Mouse (Mus musculus) midbrain, embryonic 15.5 days (tissue): ENCODE measurements at regions not wholly inside any gene's neighbourhood (a gene's known extent, or its start where the extent isn't known, plus 50 kb on each side); places are given as distances from the start of the nearest gene placed in this dataset.

Source experiments
- ATAC-seq: fragments of 200-750 bp; cut with Nextera tagmentation; replicated peaks from 2 replicates; pipeline ENCODE4 v1.8.0; 2017; ENCODE audit warnings: moderate TSS enrichment
- H3K27ac ChIP-seq: fragments of 300-500 bp; sonication (generic); 2 replicates; pipeline ENCODE4 v1.5.1; 2015; ENCODE audit warnings: mild to moderate bottlenecking, inconsistent platforms
- H3K27me3 ChIP-seq: fragments of 300-500 bp; sonication (generic); replicated peaks from 2 replicates; pipeline ENCODE4 v1.6.1; 2015; ENCODE audit warnings: inconsistent platforms
- H3K36me3 ChIP-seq: fragments of 300-500 bp; sonication (generic); replicated peaks from 2 replicates; pipeline ENCODE4 v1.6.1; 2015; ENCODE audit warnings: inconsistent platforms
- H3K4me1 ChIP-seq: fragments of 300-500 bp; sonication (generic); 2 replicates; pipeline ENCODE4 v1.6.1; 2015; ENCODE audit warnings: inconsistent platforms
- H3K4me2 ChIP-seq: fragments of 300-500 bp; sonication (generic); 2 replicates; pipeline ENCODE4 v1.6.1; 2015; ENCODE audit warnings: inconsistent platforms, mild to moderate bottlenecking, moderate library complexity
- H3K4me3 ChIP-seq: fragments of 300-500 bp; sonication (generic); 2 replicates; pipeline ENCODE4 v1.5.1; 2015; ENCODE audit warnings: mild to moderate bottlenecking, inconsistent platforms
- H3K9ac ChIP-seq: fragments of 300-500 bp; sonication (generic); 2 replicates; pipeline ENCODE4 v1.6.1; 2015; ENCODE audit warnings: mild to moderate bottlenecking, inconsistent platforms
- H3K9me3 ChIP-seq: fragments of 300-500 bp; sonication (generic); 2 replicates; pipeline ENCODE4 v1.6.1; 2016; ENCODE audit warnings: inconsistent platforms
- WGBS: fragments of 180-500 bp; shearing (Covaris S2); methylation state at CpG from one replicate; pipeline ENCODE4 v1.1.7; 2015; ENCODE audit warnings: mixed read lengths; 5-methylcytosine and 5-hydroxymethylcytosine counted together

GRCm38 (mm10) chr2:92712266-92713144, 113.0 kb downstream of the Chst1 start:
- H3K27ac ChIP-seq: peak overlapping the region; percentile 88
- H3K4me3 ChIP-seq: no peak overlapping the region
- H3K27me3 ChIP-seq: no peaks in the 10 kb centered on the region
- no peaks in the 10 kb centered on the region for H3K9me3 ChIP-seq
- no peaks in the 10 kb centered on the region for H3K36me3 ChIP-seq
- no peak overlapping the region for H3K4me2 ChIP-seq
- H3K9ac ChIP-seq: peak overlapping the region; percentile 28; the same call in 1 of the 2 replicates
- ATAC-seq: peak; percentile 85
- peaks cover 34% of the 10 kb centered on the region for H3K4me1 ChIP-seq
- 31% methylated on average over 11 of the region's 11 CpGs for WGBS

GRCm38 (mm10) chr2:92717706-92718105, 118.2 kb downstream of the Chst1 start:
- Histone ChIP-seq H3K36me3 (no peaks in the 10 kb centered on the region), H3K27ac (no peak overlapping the region), H3K27me3 (no peaks in the 10 kb centered on the region), H3K9me3 (no peaks in the 10 kb centered on the region), H3K9ac (no peak overlapping the region), H3K4me2 (no peak overlapping the region), H3K4me1 (peaks cover 10% of the 10 kb centered on the region), H3K4me3 (no peak overlapping the region)
- 67% methylated on average over 2 of the region's 3 CpGs for WGBS
- no peak for ATAC-seq

GRCm38 (mm10) chr2:92721951-92722350, 122.4 kb downstream of the Chst1 start:
- no peaks in the 10 kb centered on the region for H3K27me3 ChIP-seq
- no peaks in the 10 kb centered on the region for H3K9me3 ChIP-seq
- no peaks in the 10 kb centered on the region for H3K36me3 ChIP-seq
- no peak for ATAC-seq
- no peak overlapping the region for H3K4me2 ChIP-seq
- no peak overlapping the region for H3K9ac ChIP-seq
- H3K27ac ChIP-seq: no peak overlapping the region
- H3K4me1 ChIP-seq: peaks cover 27% of the 10 kb centered on the region
- WGBS: 95% methylated on average over 3 of the region's 3 CpGs
- H3K4me3 ChIP-seq: no peak overlapping the region

GRCm38 (mm10) chr2:92723618-92724263, 124.2 kb downstream of the Chst1 start:
- Histone ChIP-seq H3K9ac (no peak overlapping the region), H3K9me3 (no peaks in the 10 kb centered on the region)
- 22% methylated on average over 9 of the region's 9 CpGs for WGBS

GRCm38 (mm10) chr2:92726640-92727039, 127.1 kb downstream of the Chst1 start:
- peak; percentile 34; the same call in 1 of the 2 replicates for ATAC-seq
- H3K9me3 ChIP-seq: no peaks in the 10 kb centered on the region
- no peak overlapping the region for H3K4me2 ChIP-seq
- no peaks in the 10 kb centered on the region for H3K36me3 ChIP-seq
- H3K4me3 ChIP-seq: no peak overlapping the region
- peak overlapping the region; percentile 63 for H3K27ac ChIP-seq
- H3K27me3 ChIP-seq: no peaks in the 10 kb centered on the region
- 29% methylated on average over 7 of the region's 7 CpGs for WGBS
- H3K4me1 ChIP-seq: peaks cover 29% of the 10 kb centered on the region
- no peak overlapping the region for H3K9ac ChIP-seq

More at GRCm38 (mm10) chr2:92723618-92724263, 124.2 kb downstream of the Chst1 start:
- H3K36me3 ChIP-seq: no peaks in the 10 kb centered on the region
- peaks cover 29% of the 10 kb centered on the region for H3K4me1 ChIP-seq
- no peaks in the 10 kb centered on the region for H3K27me3 ChIP-seq
- no peak overlapping the region for H3K4me3 ChIP-seq
- ATAC-seq: peak; percentile 80
- H3K27ac ChIP-seq: peak overlapping the region; percentile 78
- peak overlapping the region; percentile 26 for H3K4me2 ChIP-seq

GRCm38 (mm10) chr2:92727241-92727640, 127.7 kb downstream of the Chst1 start:
- H3K27ac ChIP-seq: peak overlapping the region; percentile 63
- no peak for ATAC-seq
- no peaks in the 10 kb centered on the region for H3K36me3 ChIP-seq
- WGBS: 83% methylated on average over 2 of the region's 2 CpGs
- no peaks in the 10 kb centered on the region for H3K27me3 ChIP-seq
- H3K9me3 ChIP-seq: no peaks in the 10 kb centered on the region
- no peak overlapping the region for H3K9ac ChIP-seq
- no peak overlapping the region for H3K4me2 ChIP-seq
- no peak overlapping the region for H3K4me3 ChIP-seq
- peaks cover 29% of the 10 kb centered on the region for H3K4me1 ChIP-seq

- H3K36me3 ChIP-seq: no peaks in the 10 kb centered on the region
- no peaks in the 10 kb centered on the region for H3K27me3 ChIP-seq
- H3K4me2 ChIP-seq: no peak overlapping the region
- WGBS: 89% methylated on average over 3 of the region's 3 CpGs
- no peak overlapping the region for H3K27ac ChIP-seq
- ATAC-seq: no peak
- no peak overlapping the region for H3K4me3 ChIP-seq
- peaks cover 26% of the 10 kb centered on the region for H3K4me1 ChIP-seq
- H3K9ac ChIP-seq: no peak overlapping the region
- no peaks in the 10 kb centered on the region for H3K9me3 ChIP-seq
Observed at GRCm38 (mm10) chr2:92728388-92728787, 128.9 kb downstream of the Chst1 start.

GRCm38 (mm10) chr2:92730371-92730770, 130.9 kb downstream of the Chst1 start:
- no peaks in the 10 kb centered on the region for H3K27me3 ChIP-seq
- no peak overlapping the region for H3K27ac ChIP-seq
- H3K9ac ChIP-seq: no peak overlapping the region
- no peaks in the 10 kb centered on the region for H3K9me3 ChIP-seq
- peaks cover 13% of the 10 kb centered on the region for H3K4me1 ChIP-seq
- no peaks in the 10 kb centered on the region for H3K36me3 ChIP-seq
- no peak for ATAC-seq
- WGBS: 93% methylated on average over 6 of the region's 6 CpGs
- H3K4me3 ChIP-seq: no peak overlapping the region
- no peak overlapping the region for H3K4me2 ChIP-seq

GRCm38 (mm10) chr2:92733403-92733802, 133.9 kb downstream of the Chst1 start:
- no peak for ATAC-seq
- WGBS: 86% methylated on average over 1 of the region's 1 CpGs
- no peaks in the 10 kb centered on the region for H3K36me3 ChIP-seq
- no peaks in the 10 kb centered on the region for H3K9me3 ChIP-seq
- no peak overlapping the region for H3K9ac ChIP-seq
- no peak overlapping the region for H3K27ac ChIP-seq
- peaks cover 5% of the 10 kb centered on the region; the same call in 1 of the 2 replicates for H3K4me1 ChIP-seq
- no peaks in the 10 kb centered on the region for H3K27me3 ChIP-seq
- H3K4me2 ChIP-seq: no peak overlapping the region
- no peak overlapping the region for H3K4me3 ChIP-seq

GRCm38 (mm10) chr2:92735784-92736183, 136.3 kb downstream of the Chst1 start:
- no peak overlapping the region for H3K9ac ChIP-seq
- no peaks in the 10 kb centered on the region for H3K27me3 ChIP-seq
- H3K4me2 ChIP-seq: no peak overlapping the region
- H3K36me3 ChIP-seq: no peaks in the 10 kb centered on the region
- 75% methylated on average over 5 of the region's 5 CpGs for WGBS
- ATAC-seq: no peak
- H3K27ac ChIP-seq: no peak overlapping the region
- peaks cover 5% of the 10 kb centered on the region; the same call in 1 of the 2 replicates for H3K4me1 ChIP-seq
- no peak overlapping the region for H3K4me3 ChIP-seq
- H3K9me3 ChIP-seq: no peaks in the 10 kb centered on the region

- peaks cover 5% of the 10 kb centered on the region; the same call in 1 of the 2 replicates for H3K4me1 ChIP-seq
- no peaks in the 10 kb centered on the region for H3K9me3 ChIP-seq
- H3K27ac ChIP-seq: no peak overlapping the region
- no peaks in the 10 kb centered on the region for H3K27me3 ChIP-seq
- no peak for ATAC-seq
- no peak overlapping the region for H3K9ac ChIP-seq
- 85% methylated on average over 1 of the region's 1 CpGs for WGBS
- no peak overlapping the region for H3K4me2 ChIP-seq
- H3K4me3 ChIP-seq: no peak overlapping the region
- no peaks in the 10 kb centered on the region for H3K36me3 ChIP-seq
Observed at GRCm38 (mm10) chr2:92737301-92737700, 137.8 kb downstream of the Chst1 start.

- Histone ChIP-seq H3K36me3 (no peaks in the 10 kb centered on the region), H3K9ac (no peak overlapping the region), H3K4me1 (peaks cover 18% of the 10 kb centered on the region), H3K27me3 (no peaks in the 10 kb centered on the region), H3K9me3 (no peaks in the 10 kb centered on the region), H3K27ac (no peak overlapping the region), H3K4me3 (no peak overlapping the region), H3K4me2 (no peak overlapping the region)
- WGBS: 91% methylated on average over 4 of the region's 4 CpGs
- no peak for ATAC-seq
Observed at GRCm38 (mm10) chr2:92739576-92739975, 140.1 kb downstream of the Chst1 start.
